Mouse (Mus musculus) megakaryocyte, embryonic 14.5 days (primary cell): Measurements from ENCODE around the gene Schip1.

Experiments
- FLI1 ChIP-seq: IDR thresholded peaks from 2 replicates; pipeline ENCODE4 v1.6.1; 2012; ENCODE audit warnings: low read length, inconsistent platforms, mixed read lengths
- GATA1 ChIP-seq: IDR thresholded peaks from 3 replicates; pipeline ENCODE4 v1.6.1; 2012; ENCODE audit warnings: mixed read lengths, low read length, inconsistent platforms, borderline replicate concordance

- no peak for TF ChIP-seq GATA1
- TF ChIP-seq FLI1: no peak
These were observed 462.6 kb downstream of the Schip1 start for GRCm38 (mm10) chr3:68527182-68527581.
